ENCODE assay signal across 13 mouse cellular contexts in genomic region chr2:179615906-179616305, GRCm38 (mm10).
DNase-seq lines count a peak whose midpoint lies in the region; ATAC-seq and TF ChIP-seq lines count a peak whose summit lies in the region.
"Had no signal": no experiment of that assay in that cellular context is flagged by ENCODE, and none has a peak within 500 bp of the region (broad histone marks: within the 10 kb centered on the region; RNA-seq: fewer than 3 reads in every experiment).

No protein-coding gene starts in this region.

- no peaks in the 10 kb centered on the region for H3K9me3 ChIP-seq in hindbrain, embryonic 10.5 days
- no peaks in the 10 kb centered on the region for H3K9me3 ChIP-seq in hindbrain, embryonic 16.5 days (ENCODE audit: control insufficient read depth, low read length)
- H3K9me3 ChIP-seq in limb, embryonic 14.5 days (ENCODE audit: control insufficient read depth, low read length) = no peaks in the 10 kb centered on the region
- no peaks in the 10 kb centered on the region for H3K9me3 ChIP-seq in liver, embryonic 11.5 days (ENCODE audit: control insufficient read depth, low read length)
- H3K9me3 ChIP-seq: forebrain, embryonic 15.5 days; neural tube, embryonic 13.5 days had no signal

- DNase-seq in hindbrain, embryonic 10.5 days (ENCODE audit: low spot score) = peak; percentile 33
- DNase-seq in ovary, postnatal 10 days (ENCODE audit: low spot score) = peak; percentile 4
- DNase-seq in ovary, adult 18-20 months (ENCODE audit: low spot score) = no peak
- peak; percentile 81 for DNase-seq in limb, embryonic 14.5 days (ENCODE audit: low spot score)
- no peak for DNase-seq in liver, embryonic 11.5 days (ENCODE audit: low spot score)
- DNase-seq in cerebellum, postnatal 36 days = no peak
- DNase-seq: cerebellum, adult 9-11 months; layer of hippocampus, postnatal 36 days had no signal

- H3K4me3 ChIP-seq in hindbrain, embryonic 10.5 days = no peak overlapping the region
- H3K4me3 ChIP-seq in hindbrain, embryonic 16.5 days (ENCODE audit: low read length) = no peak overlapping the region
- H3K4me3 ChIP-seq in limb, embryonic 14.5 days (replicated peaks; ENCODE audit: low read length) = no peak overlapping the region
- H3K4me3 ChIP-seq in liver, embryonic 11.5 days (ENCODE audit: low read depth, low read length) = no peak overlapping the region
- H3K4me3 ChIP-seq: forebrain, embryonic 15.5 days; neural tube, embryonic 13.5 days had no signal

- H3K4me1 ChIP-seq in hindbrain, embryonic 10.5 days (replicated peaks) = 0 out of 2 replicates have a peak, but pooled peaks cover 4% of the 10 kb centered on the region
- no peaks in the 10 kb centered on the region for H3K4me1 ChIP-seq in hindbrain, embryonic 16.5 days (ENCODE audit: control insufficient read depth, insufficient read depth, low read depth, low read length)
- H3K4me1 ChIP-seq in limb, embryonic 14.5 days (ENCODE audit: control insufficient read depth, insufficient read depth, low read length) = no peaks in the 10 kb centered on the region
- no peaks in the 10 kb centered on the region for H3K4me1 ChIP-seq in liver, embryonic 11.5 days (replicated peaks; ENCODE audit: control insufficient read depth, insufficient read depth, low read length)
- H3K4me1 ChIP-seq: forebrain, embryonic 15.5 days; neural tube, embryonic 13.5 days had no signal

- no peak for TF ChIP-seq POLR2A in limb, embryonic 14.5 days (IDR thresholded peaks at IDR 0.05; ENCODE audit: borderline replicate concordance, extremely low read depth, insufficient read depth, insufficient read length)

- no peak overlapping the region for H3K27ac ChIP-seq in hindbrain, embryonic 10.5 days
- no peak overlapping the region for H3K27ac ChIP-seq in hindbrain, embryonic 16.5 days (ENCODE audit: low read depth, low read length)
- H3K27ac ChIP-seq in limb, embryonic 14.5 days (replicated peaks; ENCODE audit: low read depth, low read length) = no peak overlapping the region
- H3K27ac ChIP-seq in liver, embryonic 11.5 days (ENCODE audit: low read depth, low read length) = no peak overlapping the region
- H3K27ac ChIP-seq: forebrain, embryonic 15.5 days; neural tube, embryonic 13.5 days had no signal

- no peak for ATAC-seq in hindbrain, embryonic 16.5 days
- ATAC-seq in common myeloid progenitor, adult 5-6 weeks (replicated peaks; ENCODE audit: low read depth, poor library complexity, severe bottlenecking) = 0 out of 2 replicates have a peak, but pooled peaks have one; percentile 25
- no peak for ATAC-seq in limb, embryonic 14.5 days (ENCODE audit: low FRiP score, low read depth)
- ATAC-seq in liver, embryonic 11.5 days (replicated peaks; ENCODE audit: low FRiP score) = no peak
- ATAC-seq: forebrain, embryonic 15.5 days; Patski had no signal

- H3K36me3 ChIP-seq in hindbrain, embryonic 10.5 days = no peaks in the 10 kb centered on the region
- H3K36me3 ChIP-seq in hindbrain, embryonic 16.5 days (ENCODE audit: control insufficient read depth, insufficient read depth, low read length) = no peaks in the 10 kb centered on the region
- H3K36me3 ChIP-seq in limb, embryonic 14.5 days (ENCODE audit: control insufficient read depth, insufficient read depth, low read length) = no peaks in the 10 kb centered on the region
- H3K36me3 ChIP-seq in liver, embryonic 11.5 days (ENCODE audit: control insufficient read depth, insufficient read depth, low read length) = no peaks in the 10 kb centered on the region
- H3K36me3 ChIP-seq: forebrain, embryonic 15.5 days; neural tube, embryonic 13.5 days had no signal

- no peak overlapping the region for H3K9ac ChIP-seq in hindbrain, embryonic 16.5 days (ENCODE audit: low read depth, low read length)
- no peak overlapping the region for H3K9ac ChIP-seq in limb, embryonic 14.5 days (ENCODE audit: low read depth, low read length, severe bottlenecking)
- no peak overlapping the region for H3K9ac ChIP-seq in liver, embryonic 11.5 days (ENCODE audit: low read depth, low read length)
- H3K9ac ChIP-seq: forebrain, embryonic 15.5 days; neural tube, embryonic 13.5 days had no signal

- H3K4me2 ChIP-seq in hindbrain, embryonic 16.5 days (ENCODE audit: low read length) = no peak overlapping the region
- no peak overlapping the region for H3K4me2 ChIP-seq in limb, embryonic 14.5 days (replicated peaks; ENCODE audit: low read depth, low read length, severe bottlenecking)
- no peak overlapping the region for H3K4me2 ChIP-seq in liver, embryonic 11.5 days
- H3K4me2 ChIP-seq: forebrain, embryonic 15.5 days; neural tube, embryonic 13.5 days had no signal

- H3K27me3 ChIP-seq in hindbrain, embryonic 10.5 days (ENCODE audit: insufficient read depth, poor library complexity, severe bottlenecking) = no peaks in the 10 kb centered on the region
- no peaks in the 10 kb centered on the region for H3K27me3 ChIP-seq in hindbrain, embryonic 16.5 days (replicated peaks; ENCODE audit: control insufficient read depth, insufficient read depth, low read length)
- no peaks in the 10 kb centered on the region for H3K27me3 ChIP-seq in limb, embryonic 14.5 days (ENCODE audit: control insufficient read depth, insufficient read depth, low read length)
- H3K27me3 ChIP-seq in liver, embryonic 11.5 days (replicated peaks; ENCODE audit: control insufficient read depth, insufficient read depth, low read length) = no peaks in the 10 kb centered on the region
- H3K27me3 ChIP-seq: forebrain, embryonic 15.5 days; neural tube, embryonic 13.5 days; Patski had no signal

- WGBS in hindbrain, embryonic 10.5 days = 61% methylated on average over 5 of the region's 5 CpGs
- 64% methylated on average over 5 of the region's 5 CpGs for WGBS in hindbrain, embryonic 16.5 days
- WGBS in limb, embryonic 14.5 days = 57% methylated on average over 5 of the region's 5 CpGs
- 46% methylated on average over 5 of the region's 5 CpGs for WGBS in liver, embryonic 11.5 days

Comparison
In these comparisons a context has a peak if more than half of its experiments do, and no peak if none do; other contexts are left out.
1. DNase-seq: peak in hindbrain, embryonic 10.5 days (single experiment), ovary, postnatal 10 days (single experiment) and limb, embryonic 14.5 days (single experiment); none in ovary, adult 18-20 months (single experiment), liver, embryonic 11.5 days (single experiment) and cerebellum, postnatal 36 days (0 of 2).